Mouse (Mus musculus): ENCODE data around the gene Zdbf2.

- TF ChIP-seq POLR2A (IDR thresholded peaks at IDR 0.05; ENCODE audit: low read depth, low read length) (no peak), CTCF (IDR thresholded peaks at IDR 0.05; ENCODE audit: extremely low read depth, insufficient read length, insufficient replicate concordance, low read depth, low read length) (no peak)
These were observed 24.7 kb upstream of the Zdbf2 start for GRCm38 (mm10) chr1:63248360-63248851.

Measured in small intestine, adult 2 months (tissue).